Mouse (Mus musculus): ENCODE data around the gene Tgm1.

DNA sequence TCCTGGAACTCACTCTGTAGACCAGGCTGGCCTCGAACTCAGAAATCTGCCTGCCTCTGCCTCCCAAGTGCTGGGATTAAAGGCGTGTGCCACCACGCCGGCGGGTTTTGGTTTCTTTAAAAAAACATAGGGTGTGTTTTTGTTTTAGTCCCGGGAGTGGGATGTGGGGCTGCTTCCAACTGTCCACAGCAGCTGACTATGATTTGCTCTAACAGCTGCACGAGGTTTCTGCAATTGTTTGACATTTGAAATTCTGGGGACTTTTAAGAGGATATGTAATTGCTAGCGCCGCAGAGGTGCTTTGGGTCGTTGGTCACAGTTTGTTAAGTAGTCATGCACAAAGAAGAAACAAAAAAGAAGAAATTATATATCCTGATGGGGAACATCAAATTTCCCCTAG lies 24.3 kb downstream of the Tgm1 start:
- TF ChIP-seq POLR2A (IDR thresholded peaks at IDR 0.05; ENCODE audit: borderline replicate concordance, extremely low read depth, insufficient read depth, insufficient read length, poor library complexity, severe bottlenecking), result no peak
- no peak for TF ChIP-seq CTCF (IDR thresholded peaks at IDR 0.05; ENCODE audit: borderline replicate concordance, extremely low read depth, insufficient read depth, insufficient read length)
